Mouse (Mus musculus): ENCODE measurements around the gene Slc22a23. TPM values are rescaled to one million over a fixed set of nuclear protein-coding genes. Genes with fewer than 3 reads are reported as not detected.

Gene Slc22a23
- total RNA-seq, 2 experiments from 2014 or later = 8.6 to 11.9 TPM

DNA sequence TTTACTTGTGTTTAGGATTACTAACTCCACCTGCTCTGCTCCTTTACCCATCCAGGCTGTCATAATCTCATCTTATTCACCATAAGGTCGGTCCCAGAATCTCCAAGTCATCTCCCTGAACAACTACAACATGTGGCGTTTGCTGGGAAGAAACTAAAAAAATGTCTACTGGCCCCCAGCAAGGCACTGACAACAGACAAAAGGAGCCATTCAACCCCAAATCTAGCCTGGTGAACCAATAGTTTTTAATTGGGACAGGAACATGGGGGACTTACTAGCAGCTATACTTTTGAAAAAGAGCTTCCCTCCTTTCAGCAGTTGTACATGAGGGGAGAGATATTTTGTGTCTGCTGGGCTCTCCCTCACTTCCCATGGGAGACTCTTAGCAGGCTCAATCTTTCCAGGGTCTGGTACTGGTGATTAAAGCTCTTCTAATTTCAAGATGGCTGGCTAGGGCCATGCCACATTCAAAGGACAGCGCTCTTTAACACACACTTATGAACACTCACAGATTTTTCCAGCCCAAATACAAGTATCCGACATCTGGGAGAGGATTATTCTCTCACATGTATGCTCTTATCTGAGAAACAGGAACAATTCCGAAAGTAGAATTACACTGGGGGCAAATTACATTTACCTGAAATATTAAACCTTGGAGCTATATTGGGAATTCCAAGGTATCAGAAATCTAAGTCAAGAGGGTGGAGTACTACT, 195.4 kb downstream of the Slc22a23 start:
- intact Hi-C loops (cut with DNase I) = loop anchor here (1.0 kb wide), 1 partner anchor 71 kb away; the partner anchor contains the start of gene Tubb2a
- DNase-seq = no peak

DNA sequence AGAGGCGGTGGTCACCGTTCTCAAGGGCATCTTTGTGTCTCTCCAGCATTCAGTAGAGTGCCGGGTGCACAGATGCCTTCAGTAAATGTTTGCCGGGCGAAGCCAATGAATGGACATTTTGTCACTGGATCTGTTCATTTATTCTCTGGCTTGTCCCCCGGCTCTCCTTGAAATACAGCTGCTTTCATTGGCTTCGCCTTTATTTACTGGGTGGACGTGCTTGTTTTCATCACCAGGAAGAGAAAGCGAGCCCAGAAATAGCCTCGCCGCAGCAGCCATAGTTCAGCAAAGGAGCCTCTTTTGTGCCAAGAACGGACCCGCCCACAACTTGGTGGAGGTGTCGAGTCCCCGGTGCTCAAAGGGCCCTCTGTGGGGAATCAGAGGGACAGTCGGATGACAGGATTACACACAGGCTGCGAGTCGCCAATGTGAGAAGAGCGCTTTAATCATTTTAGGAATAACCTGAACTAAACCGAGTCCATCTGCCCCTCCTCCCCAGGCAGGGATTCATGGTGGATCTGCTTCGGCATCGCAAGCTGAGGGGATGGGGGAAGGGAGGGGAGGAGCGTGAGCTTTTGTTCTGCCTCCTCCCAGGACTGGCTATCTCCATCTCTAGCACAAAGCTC, 196.1 kb downstream of the Slc22a23 start:
- intact Hi-C loops (cut with DNase I) = loop anchor here (1.0 kb wide), 1 partner anchor 71 kb away; the partner anchor contains the start of gene Tubb2a

DNA sequence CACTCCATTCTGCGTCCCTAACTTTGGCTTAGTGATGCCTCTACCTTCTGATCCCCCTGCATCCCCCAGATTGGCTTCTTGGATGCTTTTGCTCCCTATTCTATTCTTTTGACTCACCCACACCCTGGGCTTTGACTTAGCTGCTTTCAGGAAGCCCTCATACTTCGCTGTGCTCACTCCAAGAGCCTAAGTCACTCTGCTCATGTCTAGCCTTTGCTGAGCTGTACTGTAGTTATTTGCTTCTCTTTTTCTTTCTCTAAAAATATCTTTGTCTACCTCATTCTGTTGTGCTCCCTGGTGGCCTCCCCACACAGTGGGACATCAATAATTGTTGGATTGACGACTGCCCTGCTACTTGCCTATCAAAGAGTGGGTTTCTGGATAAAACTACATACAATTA, 196.8 kb downstream of the Slc22a23 start:
- intact Hi-C loops (cut with DNase I) = no loop called here
- DNase-seq = no peak

More for the DNA sequence above, 196.1 kb downstream of the Slc22a23 start:
- peak; percentile 68 to 73 for DNase-seq

DNA sequence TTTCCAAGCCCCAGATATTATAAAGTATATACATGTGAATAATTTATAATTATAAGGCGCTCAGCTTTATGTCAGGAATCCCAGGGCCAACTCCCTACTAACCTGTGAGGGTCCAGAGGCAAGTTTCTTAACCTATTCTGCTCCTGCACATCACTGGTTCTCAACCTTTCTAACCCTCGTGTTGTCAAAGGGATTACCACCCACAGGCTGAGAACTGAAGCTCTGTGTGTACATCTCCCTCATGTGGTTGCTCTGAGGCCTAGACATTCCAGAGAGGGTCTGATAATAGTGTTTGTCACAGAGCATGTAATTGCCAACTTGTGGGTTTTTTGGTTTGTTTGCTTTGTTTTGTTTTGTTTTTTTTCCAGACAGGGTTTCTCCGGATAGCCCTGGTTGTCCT, 198.1 kb downstream of the Slc22a23 start:
- no peak for DNase-seq
- intact Hi-C loops (cut with DNase I) = no loop called here

DNA sequence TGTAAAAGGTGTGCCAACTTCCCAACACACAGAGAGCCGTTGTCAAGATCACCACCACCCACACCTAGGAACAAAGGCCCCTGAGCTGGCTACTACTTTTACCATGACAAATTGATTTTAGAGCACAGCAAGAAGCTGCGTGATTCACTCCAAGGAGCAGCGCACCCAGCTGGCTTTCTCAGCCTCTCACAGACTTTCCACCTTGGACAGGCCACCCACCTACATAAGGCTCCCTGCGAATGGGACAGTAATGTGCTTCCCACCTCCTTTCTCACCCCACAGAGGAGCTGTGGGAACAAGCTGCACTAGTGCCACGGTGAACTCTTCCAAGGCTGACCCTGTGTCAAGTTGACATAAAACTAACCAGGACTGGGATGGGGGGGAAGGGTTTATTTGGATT, 201.6 kb downstream of the Slc22a23 start:
- DNase-seq = no peak
- intact Hi-C loops (cut with DNase I) = no loop called here

DNA sequence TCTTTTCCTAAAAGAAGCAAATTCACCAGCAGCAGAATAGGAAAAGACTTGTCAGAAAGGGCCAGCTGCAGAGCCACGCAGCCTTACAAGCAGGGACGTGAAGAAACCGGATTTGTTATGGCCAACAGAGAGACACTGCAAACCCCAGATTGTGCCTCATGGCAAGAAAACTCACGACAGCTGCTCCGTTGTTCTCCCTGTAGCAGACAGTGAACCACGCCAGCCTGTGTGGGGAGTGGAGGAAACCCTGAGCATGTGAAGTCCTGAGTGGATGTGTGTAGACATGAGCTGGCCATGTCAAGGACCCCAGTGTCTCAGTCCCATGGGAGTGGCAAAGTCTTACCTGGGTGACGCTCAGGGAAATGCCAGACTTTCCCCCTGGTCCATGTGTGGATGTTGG, 208.4 kb downstream of the Slc22a23 start:
- intact Hi-C loops (cut with DNase I) = no loop called here
- DNase-seq = peak in 1 of 2 experiments; percentile 26

DNA sequence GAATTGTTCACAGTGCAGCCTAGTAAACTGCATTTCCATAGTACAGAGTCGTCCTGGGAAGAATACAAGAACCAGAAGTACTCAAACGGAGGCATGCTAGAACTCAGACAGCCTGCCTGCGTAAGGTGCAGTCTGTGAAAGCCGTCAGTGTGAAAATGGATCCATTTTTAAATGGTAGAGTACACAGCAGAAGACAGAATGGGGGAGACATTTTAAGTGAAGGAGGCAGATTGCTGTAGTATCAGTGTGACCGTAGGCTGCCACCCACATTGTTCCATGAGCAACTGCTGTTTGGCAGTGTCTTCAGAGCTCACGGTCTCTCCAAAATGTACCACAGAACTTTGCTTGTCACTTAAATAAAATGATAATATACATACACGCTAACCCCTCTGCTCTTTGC, 210.7 kb downstream of the Slc22a23 start:
- intact Hi-C loops (cut with DNase I) = no loop called here
- no peak for DNase-seq

DNA sequence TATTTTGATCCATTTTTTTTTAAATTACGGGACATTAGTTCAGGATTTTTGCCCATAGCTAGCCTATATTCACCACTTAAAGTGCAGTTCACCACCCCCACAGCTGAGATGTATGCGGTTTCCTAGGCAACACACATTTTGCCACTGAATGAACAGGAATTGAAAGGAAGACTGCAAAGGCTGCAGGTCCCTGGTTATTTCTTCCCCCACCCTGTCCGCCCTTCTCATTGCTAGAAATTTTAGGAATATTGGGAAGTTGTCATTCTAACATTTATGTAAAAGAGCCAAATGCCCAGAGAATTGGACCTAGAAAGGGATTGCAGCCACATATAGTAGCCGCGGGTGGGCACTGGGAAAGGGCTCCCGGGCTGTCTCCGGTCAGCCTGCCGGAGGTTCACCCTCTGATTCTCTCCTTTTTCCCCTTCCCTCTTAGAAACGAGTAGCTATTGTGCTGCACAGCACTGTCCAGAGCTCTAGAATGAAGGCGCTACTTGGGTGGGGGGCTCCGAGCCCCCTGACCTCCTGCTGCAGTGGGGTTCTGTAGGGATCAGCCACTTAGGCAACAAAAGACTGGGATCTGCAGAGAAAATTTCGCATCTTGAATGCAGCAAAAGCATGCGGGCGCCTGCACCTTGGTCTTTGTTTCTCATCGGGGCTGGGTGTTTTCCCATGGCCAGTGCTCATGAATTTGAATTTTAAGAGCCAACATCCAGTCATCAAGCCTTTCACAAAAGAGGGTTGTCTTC, 211.5 kb downstream of the Slc22a23 start:
- intact Hi-C loops (cut with DNase I) = no loop called here

DNA sequence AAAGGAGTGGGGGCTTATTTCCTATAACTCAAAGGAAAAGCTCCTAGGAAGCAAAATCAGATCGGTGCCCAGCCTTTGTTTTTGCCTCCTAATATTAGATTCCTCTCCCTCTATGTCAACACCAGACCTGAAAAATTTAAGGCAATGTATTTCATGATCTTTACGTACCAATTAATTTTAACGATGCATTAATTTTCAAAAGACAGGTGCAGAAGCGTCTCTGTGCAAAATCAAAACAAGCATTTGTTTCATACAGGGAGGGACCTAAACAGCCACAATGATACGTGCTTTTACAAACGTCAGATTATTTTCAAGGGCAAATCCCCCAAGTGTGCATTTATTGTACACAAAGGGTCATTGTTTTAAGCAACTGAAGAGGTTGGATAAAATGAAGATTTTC, 212.1 kb downstream of the Slc22a23 start:
- intact Hi-C loops (cut with DNase I) = no loop called here
- DNase-seq = no peak

More for the DNA sequence above, 211.5 kb downstream of the Slc22a23 start:
- DNase-seq = no peak

DNA sequence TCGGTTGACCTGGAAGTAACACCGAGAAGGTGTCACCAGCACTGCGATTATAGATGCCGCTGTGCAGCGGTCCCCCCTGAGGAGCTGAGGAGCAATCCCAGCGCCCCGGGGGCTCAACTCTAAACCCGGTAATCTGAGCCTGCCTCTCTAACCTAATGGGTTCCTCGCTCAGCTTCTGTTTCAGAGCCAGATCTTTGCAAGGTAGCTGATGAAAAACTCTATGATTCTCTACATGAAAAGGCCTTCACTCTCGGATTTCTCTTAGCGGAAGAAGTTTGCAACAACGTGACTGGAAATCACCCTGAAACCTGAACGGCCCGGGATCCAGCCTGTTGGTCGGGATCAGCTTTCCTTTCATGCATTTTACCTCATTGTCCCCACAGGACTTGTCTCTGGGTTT, 212.7 kb downstream of the Slc22a23 start:
- intact Hi-C loops (cut with DNase I) = no loop called here

DNA sequence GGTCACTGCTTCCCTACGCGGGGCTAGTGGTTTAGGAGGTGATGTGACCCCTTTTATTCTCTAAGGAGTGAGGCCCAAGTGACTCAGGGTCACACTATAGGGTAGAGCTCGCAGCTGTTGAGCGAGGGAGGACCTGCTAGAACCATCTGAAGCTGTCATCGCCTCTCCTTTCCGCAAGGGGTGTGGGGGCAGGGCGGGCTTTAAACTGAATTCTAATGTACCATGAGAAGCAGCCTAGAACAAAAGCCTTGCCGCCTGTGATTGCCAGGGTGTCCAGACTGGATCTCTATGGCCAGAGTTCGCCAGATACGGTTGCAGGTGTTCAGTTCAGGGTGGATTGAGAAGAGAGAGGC, 213.3 kb downstream of the Slc22a23 start:
- DNase-seq = no peak
- intact Hi-C loops (cut with DNase I) = loop anchor here (2.0 kb wide), 1 partner anchor 53 kb away; the partner anchor contains the start of gene Tubb2a

More for the DNA sequence above, 212.7 kb downstream of the Slc22a23 start:
- DNase-seq = no peak

DNA sequence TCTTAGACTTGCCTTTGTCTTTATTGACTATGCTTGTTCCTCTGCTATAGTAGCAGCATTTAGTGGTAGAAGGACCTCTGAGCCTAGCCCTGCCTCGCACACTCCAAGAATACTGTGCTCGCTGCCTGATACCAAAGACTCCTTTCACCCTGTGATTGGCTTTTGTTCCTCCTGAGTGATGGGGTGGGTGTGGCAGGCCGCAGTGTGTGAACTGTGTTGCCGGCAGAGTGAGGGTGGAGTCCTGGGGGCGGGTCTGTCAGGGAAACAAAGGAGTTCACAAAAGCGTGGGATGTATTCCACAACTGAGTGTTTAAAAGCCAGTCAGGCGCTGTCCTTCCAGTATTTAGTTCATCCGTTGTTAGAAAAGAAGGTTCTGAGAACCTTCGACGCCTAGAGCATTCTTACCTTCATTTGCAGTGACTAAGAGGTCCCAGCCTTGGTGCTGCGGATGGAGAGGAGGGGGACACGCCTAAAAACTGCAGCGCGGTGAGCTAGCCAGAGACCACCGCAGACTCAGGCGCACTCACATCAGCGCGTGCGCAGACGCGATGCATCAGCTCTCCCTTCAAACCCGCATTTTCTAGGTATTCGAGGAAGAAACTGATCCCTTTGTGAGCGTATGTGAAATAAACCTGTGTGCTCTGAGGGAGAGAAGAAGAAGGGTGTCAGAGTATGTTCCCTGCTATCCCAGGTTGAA, 213.8 kb downstream of the Slc22a23 start:
- intact Hi-C loops (cut with DNase I) = loop anchor here (2.0 kb wide), 1 partner anchor 52 kb away; the partner anchor contains the start of gene Tubb2a
- DNase-seq = peak; percentile 37 to 39

DNA sequence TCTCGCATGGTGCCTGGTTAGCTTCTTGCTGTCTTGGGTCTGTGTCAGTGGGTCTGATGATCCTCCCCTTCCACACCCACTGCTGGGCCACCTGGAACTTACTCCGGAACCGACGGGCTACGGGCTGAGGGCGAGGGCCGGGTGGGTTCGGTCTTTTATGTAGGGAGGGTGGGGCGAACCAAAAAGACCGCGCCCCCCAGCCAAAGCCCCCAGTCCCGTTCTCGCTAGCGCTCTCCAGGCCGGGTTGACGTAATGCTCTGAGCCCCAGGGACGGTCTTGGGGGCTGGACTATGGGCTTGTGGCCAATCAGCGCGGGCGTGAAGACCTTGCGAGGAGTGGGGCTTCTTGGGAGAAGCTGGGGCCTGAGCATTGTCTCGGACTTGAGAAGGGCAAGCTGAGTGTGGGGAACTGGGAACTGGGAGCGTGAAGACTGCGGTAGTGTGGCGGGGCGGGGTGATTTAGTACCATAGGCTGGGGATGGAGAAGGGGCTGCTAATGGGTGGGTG, 214.7 kb downstream of the Slc22a23 start, which contains the start of gene Tubb2b:
Tubb2b (minus strand) TSS at position 241 of the 506 bp plus-strand sequence.
- peak; percentile 45 to 60 for DNase-seq
- intact Hi-C loops (cut with DNase I) = loop anchor here (2.0 kb wide), 1 partner anchor 51 kb away; the partner anchor contains the start of gene Tubb2a

DNA sequence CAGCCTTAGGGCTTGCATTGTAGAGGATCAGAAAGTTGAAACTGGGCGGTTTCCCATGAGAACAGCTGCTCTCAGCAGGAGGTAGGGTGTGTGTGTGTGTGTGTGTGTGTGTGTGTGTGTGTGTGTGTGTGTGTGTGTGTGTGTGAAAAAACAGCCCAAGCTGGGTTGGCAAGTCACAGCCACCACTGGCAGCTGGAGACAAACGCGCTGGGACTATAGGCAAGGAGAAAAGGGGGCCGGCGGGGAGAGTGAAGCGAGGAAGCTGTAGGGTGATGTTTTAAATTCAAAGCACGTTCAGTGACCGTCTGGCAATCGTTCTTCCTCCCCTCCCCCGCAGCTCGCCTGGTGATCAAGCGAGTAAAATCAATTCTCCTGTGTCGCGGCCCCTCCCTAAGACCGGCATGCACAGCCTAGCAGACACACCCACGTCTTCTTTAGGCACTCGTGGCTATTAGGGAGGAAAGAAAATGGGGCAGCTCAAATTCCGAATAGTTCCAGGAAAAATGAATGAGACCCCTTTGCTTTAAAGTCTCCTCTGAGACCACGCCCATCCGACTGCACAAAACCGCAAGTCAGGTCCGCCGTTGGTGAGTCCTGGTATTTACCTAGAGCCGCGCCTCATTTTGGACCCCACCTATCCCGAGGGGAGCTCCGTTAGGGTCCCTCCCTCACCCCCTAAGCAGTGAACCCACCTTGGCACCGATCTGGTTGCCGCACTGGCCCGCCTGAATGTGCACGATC, 215.3 kb downstream of the Slc22a23 start:
- DNase-seq = peak in 1 of 2 experiments; percentile 29
- intact Hi-C loops (cut with DNase I) = loop anchor here (2.0 kb wide), 1 partner anchor 51 kb away; the partner anchor contains the start of gene Tubb2a

Other genes with a start within 250 kb of the Slc22a23 start
- 1 to 10 TPM; 4.4 to 5.6 TPM for gene Tubb2b, start 214.7 kb downstream of the Slc22a23 start, total RNA-seq (2021)
- 10 to 100 TPM; 28.3 to 30.9 TPM for gene Psmg4, start 182.2 kb downstream of the Slc22a23 start, total RNA-seq (2021)